Mouse (Mus musculus) heart, postnatal 14 days (tissue): ENCODE results near the gene Usp28. TPM values are rescaled to one million over a fixed set of nuclear protein-coding genes. Genes with fewer than 3 reads are reported as not detected.
"Not testable (repeated sequence)": the region's sequence is repeated elsewhere in the genome, so short reads cannot be mapped to it uniquely, and the experiment has no call there.

ENCODE experiments used
- DNase-seq, 2 experiments: peaks; one replicate each; pipeline ENCODE4 v3.0.0; 2021 to 2022
- intact Hi-C: fragments of 180-260 bp; cut with DNase I; formaldehyde crosslinking; loops from one replicate; pipeline ENCODE4 v1.15.1; 2025
- long read RNA-seq, 2 experiments: library from polyadenylated mRNA; stranded (forward); transcript quantifications; one replicate each; pipeline ENCODE4 v2.0.0; 2021
- total RNA-seq, 2 experiments: library from RNA; stranded (reverse); gene quantifications; 2 replicates each; pipeline ENCODE4 v1.2.3; 2021

Usp28 gene
- total RNA-seq, result 100 to 1,000 TPM; 140 to 145 TPM
- long read RNA-seq, experiment 1, full-length matches to known transcripts, result 1 of 113 reads
- long read RNA-seq, experiment 1, partial matches to known transcripts, result 24 of 113 reads
- long read RNA-seq, experiment 1, other reads (novel, unspliced or antisense), result 88 of 113 reads
- long read RNA-seq, experiment 2, full-length matches to known transcripts, result 2 of 101 reads
- long read RNA-seq, experiment 2, partial matches to known transcripts, result 13 of 101 reads
- long read RNA-seq, experiment 2, other reads (novel, unspliced or antisense), result 86 of 101 reads

DNA sequence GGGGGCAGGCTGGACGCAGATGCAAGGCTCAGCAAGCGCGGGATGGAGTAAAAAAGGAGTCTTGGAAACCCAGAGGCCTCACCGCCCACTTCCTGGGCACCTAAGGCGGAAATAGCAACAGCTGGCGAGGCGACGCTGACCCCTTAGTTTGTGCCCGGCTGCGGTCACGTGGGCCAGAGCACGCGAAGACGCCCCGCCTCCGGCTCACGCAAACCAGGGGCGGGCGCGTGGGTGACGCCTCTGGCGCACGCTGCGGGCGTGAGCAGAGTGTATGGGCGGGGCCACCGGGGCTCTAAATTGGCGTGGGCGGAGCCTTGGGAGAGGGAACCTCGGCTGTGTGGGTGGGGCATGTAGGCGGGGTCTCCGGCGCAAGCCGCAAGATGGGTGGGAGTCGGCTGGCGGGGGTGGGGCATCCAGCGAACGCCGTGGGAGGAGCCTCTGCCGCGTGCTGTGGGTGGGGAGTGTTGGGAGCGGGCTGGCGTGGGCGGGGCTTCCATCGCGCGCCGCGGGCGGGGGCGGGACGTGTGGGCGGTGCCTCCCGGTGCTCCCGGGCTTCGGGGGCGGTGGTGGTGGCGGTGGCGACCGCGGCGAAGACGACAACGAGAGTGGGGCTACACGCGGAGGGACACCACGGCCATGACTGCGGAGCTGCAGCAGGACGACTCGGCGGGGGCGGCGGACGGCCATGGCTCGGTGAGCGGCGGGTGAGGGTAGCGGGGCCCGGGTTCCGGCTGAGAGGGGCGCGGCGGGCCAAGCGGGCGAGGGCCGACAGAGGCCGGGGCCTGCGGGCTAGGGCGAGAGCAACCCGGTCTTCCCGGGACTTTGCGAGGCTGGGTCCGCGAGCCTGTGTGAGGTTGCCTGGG lies at the start of gene Usp28:
Gene Usp28, plus strand, starts transcription at position 531 of the 863 bp plus-strand sequence.
- intact Hi-C loops, result no loop called here
- peak; percentile 99 to 100 for DNase-seq

DNA sequence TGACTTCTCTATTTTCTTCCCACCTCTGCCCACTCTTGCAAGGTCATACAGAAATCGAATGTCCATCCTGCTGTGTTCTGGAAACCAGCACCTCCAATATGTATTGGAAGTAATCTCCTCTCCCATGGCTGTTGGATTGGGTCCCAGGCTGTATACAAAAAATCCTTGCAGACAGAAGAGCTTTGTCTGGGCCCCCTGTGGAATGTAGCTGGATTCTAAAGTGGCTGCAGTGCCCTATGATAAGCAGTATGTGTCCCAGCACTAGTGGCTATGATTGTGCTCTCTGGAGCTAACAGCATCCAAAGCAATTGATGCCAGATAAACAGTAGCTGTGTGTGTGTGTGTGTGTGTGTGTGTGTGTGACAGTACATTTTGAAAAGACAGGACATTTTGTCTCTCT lies 42.8 kb upstream of the Usp28 start:
- DNase-seq, result no peak

DNA sequence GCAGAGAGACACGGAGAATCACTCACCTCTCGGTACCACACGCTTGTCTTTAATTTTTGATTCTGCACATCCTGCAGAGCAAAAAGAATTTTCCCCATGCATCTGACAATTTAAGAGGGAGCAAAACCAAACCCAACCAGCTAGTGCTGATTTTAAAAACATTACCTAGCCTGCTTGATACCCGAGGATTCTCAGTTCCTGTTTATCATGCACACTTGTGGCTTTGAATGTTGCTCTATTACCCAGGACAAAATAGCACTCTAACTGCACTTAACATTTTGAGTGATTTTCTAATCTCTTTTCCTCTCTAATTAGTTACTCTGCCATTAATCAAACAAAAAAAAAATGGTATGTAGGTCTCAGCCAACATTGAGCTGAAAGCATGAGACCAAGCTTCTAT lies 37.6 kb upstream of the Usp28 start:
- intact Hi-C loops, result no loop called here
- no peak for DNase-seq

More for the DNA sequence above, 42.8 kb upstream of the Usp28 start:
- intact Hi-C loops, result no loop called here

DNA sequence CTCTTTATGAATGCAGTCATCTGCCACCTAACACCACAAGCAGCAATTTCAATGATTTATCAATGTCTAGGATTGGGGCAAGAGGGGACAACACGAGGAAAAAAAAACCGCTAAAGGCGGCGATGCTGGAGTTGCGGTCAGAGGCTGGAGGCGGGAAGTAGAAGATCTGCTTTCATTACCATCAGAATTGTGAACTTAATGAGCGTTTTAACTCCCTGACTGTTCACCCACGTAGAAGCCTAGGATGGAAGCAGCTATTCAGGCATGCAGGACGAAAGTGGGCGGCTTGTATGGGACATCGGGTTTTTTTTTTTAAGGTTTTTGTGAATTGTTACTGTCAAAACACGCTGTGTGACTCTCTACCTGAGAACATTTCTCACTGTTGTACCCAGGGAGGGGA lies 23.9 kb upstream of the Usp28 start:
- intact Hi-C loops, result no loop called here
- no peak for DNase-seq

DNA sequence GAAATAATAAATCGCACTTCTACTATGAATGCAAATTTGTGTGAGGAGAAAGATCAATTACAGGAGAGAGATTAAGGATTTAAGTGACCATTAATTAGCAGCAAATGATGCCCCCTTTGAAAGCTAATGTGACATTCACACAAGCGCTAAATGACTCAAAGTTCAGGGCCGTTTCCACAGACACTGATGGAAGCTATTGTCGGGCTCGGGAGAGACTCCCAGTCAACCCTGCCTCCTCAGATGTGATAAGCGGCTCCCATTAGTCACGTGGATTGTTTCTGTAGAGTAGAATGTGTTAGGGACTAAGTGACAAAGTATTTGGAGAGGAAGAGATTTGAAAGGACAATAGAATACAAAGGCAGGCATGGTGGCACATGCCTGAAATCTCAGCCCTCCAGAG lies 23.0 kb upstream of the Usp28 start:
- intact Hi-C loops, result no loop called here
- no peak for DNase-seq

DNA sequence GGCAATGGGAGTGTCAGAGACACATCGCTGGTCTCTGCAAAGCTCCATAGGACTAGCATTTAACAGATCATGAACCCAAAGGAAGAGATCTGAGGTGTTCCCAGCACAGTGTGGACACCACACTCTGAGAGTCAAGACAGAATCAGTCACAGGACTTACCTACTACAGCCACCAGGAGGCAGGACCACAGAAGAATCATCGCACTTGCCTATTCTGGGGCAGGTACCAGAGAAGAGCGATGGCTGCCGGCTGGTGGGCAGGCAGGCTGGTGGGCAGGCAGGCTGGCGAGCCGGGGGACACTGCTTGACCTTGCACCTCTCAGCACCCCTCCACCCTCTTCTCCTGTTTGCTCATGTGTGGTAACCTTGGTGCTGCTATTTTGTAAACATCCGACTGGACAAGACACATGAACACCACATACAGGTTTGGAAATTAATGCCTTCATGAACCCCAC lies 20.6 kb upstream of the Usp28 start, which contains the start of gene Htr3b:
Gene Htr3b, minus strand, starts transcription at position 404 of the 454 bp plus-strand sequence.
- peak in 1 of 2 experiments; percentile 19 for DNase-seq
- intact Hi-C loops, result no loop called here

DNA sequence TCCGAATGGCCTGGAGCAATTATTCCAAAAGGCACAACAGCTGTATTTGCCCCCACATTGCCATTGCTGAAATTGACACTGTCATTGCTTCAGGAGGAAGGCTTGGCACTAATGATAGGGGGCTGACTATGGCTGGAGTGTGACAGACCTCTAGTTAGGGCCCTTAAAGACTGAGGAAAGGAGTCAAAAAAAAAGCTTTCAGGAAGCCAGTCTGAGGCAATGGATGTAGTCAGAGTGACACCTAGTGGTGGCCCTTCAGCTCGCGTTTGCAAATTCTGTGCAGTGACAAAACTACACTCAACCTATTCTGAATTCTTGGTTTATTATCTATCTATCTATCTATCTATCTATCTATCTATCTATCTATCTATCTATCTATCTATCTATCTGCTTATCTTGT lies 12.7 kb upstream of the Usp28 start:
- intact Hi-C loops, result loop anchor here (2.0 to 10.0 kb wide), 3 partner anchors 80 to 328 kb away; no protein-coding TSS in a partner anchor
- peak; percentile 43 to 64 for DNase-seq

DNA sequence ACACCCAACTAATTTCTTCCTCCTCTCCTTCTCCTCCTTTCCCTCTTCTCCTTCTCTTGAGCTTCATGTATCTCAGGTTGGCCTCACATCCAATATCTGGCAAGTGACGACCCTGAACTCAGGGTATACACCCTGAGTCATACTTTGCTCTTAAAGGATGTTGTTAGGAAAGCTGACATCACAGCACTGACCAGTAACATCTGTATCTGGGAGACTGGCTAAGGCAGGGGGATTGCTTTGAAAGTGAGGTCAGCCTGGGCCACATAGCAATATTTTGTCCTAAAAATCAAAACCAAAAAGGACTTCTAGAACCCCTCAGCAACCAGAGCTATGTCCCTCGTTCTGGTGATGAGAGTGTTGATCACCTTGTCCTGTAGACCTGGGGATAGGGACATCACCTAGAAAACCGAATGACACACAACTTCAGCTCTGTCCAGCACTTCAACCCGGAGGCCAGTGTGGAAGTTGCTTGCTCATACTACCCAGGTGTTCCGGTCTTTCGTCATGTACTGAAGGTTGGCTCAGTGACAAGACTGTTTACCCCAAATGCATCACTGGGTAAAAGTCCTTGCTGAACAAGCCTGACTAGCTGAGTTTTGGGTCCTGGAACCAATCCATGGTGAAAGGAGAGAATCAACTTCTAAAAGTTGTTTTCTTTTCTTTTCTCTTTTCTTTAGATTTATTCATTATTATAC lies 8.4 kb upstream of the Usp28 start:
- DNase-seq, result no peak
- intact Hi-C loops, result loop anchor here (10.0 kb wide), 1 partner anchor 112 kb away; no protein-coding TSS in a partner anchor

DNA sequence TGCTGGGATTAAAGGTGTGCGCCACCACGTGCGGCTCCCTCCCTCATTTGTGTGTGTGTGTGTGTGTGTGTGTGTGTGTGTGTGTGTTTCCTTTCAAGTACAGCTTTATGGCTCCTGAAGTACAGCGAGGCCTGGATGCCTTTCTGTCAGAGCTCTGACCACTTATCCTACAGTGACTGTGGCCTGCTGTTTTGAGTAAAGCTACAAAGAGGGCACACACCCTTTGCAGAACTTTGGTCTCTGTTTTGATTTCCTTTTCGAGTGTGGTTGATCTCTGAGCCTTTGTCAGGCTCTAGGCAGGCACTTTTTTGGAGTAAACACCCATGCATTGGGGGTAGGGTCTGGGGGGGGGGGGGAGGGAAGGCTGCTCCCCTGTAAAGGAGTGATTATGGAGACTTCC lies 4.8 kb upstream of the Usp28 start:
- intact Hi-C loops, result no loop called here

DNA sequence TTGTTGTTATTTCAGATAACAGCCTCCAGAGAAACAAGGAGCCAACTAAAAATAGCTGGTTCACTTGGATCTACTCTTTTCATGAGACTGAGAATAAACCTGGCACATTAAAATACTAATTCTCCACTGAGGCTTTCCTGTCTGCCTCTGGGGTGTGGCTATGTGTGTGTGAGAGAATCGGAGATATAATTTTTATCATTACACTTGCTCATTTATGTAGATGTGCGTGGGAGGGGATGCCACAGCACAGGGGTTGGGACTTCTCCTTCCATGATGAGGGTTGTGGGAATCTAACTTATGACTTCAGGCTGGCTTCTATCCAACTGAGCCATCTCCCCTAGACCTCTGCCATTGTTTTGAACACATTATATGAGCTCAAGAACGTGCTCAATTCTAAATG lies 4.4 kb upstream of the Usp28 start:
- intact Hi-C loops, result no loop called here
- DNase-seq, result no peak

More for the DNA sequence above, 4.8 kb upstream of the Usp28 start:
- no peak for DNase-seq

DNA sequence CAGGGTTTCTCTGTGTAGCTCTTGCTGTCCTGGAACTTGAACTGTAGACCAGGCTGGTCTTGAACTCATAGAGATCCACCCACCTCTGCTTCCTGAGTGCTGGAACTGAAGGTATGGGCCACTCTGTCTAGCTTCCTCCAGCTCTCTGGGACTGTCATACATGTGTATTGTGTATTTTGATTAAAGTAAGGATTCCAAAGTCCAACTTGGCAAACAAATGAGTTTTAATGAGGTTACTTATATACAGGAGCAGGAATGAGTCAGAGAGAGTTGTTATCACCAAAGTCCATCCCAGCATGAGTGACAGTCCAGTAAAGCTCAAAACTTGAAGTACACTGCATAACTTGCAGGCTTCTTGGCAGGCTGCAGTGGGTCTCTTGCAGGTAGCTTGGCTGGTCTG lies 3.3 kb upstream of the Usp28 start:
- no peak for DNase-seq
- intact Hi-C loops, result no loop called here

DNA sequence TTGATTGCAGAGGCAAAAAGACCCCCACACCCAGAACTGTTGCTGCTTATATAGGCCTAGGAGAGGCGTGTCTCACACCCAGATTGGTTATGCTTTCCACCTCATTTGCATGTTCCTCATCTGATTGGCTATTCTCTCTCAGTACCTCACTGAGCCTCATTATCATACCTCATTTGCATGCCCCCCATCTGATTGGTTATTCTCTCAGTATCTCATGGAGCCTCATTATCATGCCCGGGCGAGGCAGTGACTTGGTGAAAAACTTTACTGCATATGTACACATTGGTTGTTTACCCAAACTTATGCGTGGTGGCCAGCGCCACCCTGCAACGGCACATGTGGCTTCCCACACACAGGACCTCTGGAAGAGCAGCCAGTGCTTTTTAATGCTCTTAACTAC lies 1.4 kb upstream of the Usp28 start:
- DNase-seq, intact Hi-C loops: not testable (repeated sequence)

DNA sequence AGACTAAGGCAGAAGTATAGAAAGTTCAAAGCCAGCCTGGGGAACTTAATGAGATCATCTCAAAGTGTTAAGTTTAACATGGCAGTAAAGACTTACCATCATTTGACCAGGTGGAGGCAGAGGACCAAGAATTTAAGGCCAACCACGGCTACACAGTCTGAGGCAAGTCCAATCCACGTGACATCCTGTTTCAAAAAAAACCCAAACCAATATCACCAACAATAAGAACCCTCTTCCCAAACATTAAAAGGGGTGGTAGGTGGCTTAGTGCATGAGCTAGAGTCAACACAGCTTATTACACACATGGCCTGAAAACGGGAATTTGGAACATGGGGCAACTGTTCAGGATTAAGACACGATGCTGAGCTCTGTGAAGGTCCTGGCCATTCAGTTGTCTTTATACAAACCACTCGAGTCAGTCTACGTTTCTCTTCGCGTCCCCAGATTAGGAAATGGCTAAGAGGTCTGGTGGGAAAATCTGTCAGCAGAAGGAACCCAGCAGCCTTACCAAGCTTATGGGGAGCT lies 793 bp upstream of the Usp28 start:
- intact Hi-C loops, result no loop called here
- no peak for DNase-seq

DNA sequence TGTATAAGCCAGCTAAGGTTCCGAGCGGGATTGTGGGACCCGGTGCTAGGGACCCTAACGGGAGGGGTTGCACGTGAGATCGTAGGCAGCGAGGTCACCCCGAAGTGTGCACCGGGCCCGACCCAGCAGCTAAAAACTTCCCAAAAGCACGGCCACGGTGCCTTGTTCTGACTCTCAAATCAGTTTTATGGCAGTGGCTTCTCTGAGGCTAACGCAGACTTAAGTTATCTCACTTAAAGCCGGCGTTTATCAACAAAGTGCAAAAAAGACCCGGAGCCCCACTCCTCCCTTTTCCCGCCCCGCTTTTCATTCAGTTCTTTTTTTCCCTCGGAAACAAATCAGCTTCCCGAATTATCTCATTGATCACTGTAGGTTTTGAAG lies 523 bp downstream of the Usp28 start:
- DNase-seq, result no peak
- intact Hi-C loops, result no loop called here

DNA sequence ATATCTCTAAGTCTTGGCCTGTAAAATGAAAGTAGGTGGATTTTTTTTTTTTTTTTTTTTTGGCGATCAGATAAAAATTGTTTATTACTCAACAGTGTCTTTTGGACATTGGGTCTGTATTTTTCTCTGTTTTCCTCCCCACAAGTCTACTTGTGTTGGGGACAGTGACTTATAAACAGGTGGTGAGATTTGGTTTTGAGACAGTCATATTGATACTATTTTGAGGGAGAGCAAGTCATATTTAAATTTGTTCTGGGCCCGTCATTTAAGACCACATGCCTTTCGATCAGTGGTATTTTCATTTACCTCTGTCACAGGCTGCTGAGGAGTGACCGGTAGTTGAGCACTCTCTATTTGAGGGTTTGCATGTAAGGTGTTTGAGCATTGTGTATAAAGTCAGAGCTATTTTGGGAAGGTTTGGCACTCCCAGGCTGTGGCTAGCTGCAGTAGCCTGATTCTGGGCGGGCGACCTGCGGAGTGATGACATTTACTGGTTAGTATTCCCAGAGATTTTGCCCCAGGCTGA lies 1.5 kb downstream of the Usp28 start:
- peak; percentile 33 to 63 for DNase-seq
- intact Hi-C loops, result no loop called here

DNA sequence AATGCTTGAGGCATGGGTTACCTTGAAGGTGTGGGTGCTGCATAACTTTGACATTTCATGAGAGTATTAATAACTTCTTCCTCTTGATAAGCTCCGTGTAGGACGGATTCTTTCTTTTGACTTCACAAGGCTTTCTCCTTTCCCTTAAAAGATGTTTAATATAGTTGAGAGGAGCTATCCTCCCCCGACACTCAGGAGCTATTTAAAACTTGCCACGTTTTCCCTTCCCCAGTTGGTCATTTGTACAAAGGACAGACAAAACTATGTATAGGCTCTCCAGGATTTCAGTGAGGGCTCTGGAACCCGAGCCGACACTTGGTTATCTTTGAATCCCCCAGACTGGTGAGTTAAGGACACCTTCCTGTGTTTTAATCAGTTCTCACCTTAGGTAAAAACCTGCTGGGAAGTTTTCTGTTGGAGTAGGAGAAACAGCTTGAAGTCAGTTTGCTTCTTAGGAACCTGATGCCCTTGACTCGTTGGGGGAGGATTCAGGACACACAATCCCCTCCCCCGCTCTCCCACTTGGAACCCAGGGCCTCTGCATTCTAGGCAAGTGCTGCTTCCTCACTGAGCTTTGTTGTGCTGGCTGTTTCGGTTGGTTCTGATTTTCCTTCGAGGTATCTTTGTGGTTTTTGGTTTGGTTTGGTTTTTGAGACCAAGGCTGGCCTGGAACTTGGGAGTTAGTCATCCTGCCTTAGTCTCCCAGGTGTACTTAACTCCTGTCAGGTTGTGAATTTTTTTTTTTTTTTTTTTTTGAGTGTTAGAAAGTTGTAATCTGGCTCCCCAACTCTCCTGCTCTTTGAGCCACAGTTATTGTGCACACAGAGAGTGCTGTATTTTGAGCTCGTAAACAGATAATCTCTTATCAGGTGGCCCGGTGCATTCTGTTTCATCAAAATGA lies 2.3 kb downstream of the Usp28 start:
- intact Hi-C loops, result no loop called here
- DNase-seq, result peak in 1 of 2 experiments; percentile 24

DNA sequence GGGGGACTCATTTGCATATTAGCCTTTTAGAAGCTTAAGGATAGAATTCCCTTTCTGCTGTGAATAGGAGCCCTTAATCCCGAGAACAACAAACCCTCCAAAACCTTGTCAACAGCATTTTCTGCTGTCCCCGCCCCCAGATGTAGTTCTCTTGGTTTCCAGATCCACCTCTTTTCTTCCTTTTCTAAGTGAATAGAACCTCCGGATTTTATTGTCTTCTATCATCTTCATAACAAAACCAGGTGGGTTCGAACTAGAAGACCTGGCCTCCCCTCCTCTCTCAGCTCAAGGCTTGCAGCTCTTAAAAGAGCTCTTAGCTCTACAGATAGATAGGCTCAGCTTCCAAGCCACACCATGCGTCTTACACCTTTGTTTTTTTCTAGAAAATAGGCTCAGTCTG lies 6.5 kb downstream of the Usp28 start:
- intact Hi-C loops, result no loop called here
- DNase-seq, result no peak

DNA sequence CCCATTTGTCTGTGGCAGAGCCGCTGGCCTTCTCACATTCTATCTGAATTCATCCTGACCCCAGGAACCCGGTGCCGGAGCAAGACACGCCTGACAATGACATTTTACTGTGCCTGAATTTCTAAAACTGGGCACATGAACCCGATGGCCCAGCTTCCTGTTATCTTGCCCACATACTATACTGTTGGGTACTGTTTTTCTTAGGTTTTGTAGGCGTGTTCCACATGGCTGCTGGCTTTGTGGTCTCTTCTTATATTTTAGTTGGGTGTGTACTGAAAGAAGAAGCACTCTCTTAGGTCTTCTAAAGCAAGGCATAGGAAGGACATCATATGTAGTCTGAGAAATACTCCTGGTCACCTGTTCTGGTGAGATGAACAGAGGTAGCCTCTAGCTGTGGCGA lies 9.6 kb downstream of the Usp28 start:
- DNase-seq, result no peak
- intact Hi-C loops, result no loop called here

DNA sequence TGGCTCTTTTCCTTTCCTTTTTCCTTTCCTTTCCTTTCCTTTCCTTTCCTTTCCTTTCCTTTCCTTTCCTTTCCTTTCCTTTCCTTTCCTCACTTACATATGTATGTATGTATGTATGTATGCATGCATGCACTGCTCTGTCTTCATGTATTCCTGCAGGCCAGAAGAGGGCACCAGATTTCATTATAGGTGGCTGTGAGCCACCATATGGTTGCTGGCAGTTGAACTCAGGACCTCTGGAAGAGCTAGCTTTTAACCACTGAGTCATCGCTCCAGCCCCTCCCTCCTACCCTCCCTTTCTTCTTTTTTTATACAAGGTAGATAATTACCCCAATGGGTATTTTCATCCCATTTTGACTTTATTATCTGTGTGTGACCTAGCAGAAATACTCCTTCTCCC lies 10.6 kb downstream of the Usp28 start:
- intact Hi-C loops, result no loop called here
- DNase-seq, result no peak
